Mouse (Mus musculus): ENCODE results near the gene Slc35b2. TPM values are rescaled to one million over a fixed set of nuclear protein-coding genes. Genes with fewer than 3 reads are reported as not detected.

Slc35b2 gene
- total and polyA plus RNA-seq, 3 experiments, result 57.2 to 101 (median 73.9) TPM

GRCm38 (mm10) chr17:45553065-45553464 lies 10.6 kb upstream of the Slc35b2 start:
- Histone ChIP-seq H3K9ac (ENCODE audit: insufficient read depth, low read depth) (no peak overlapping the region), H3K27ac (ENCODE audit: insufficient read depth, low read depth) (no peak overlapping the region), H3K4me2 (ENCODE audit: insufficient read depth, low read depth, poor library complexity, severe bottlenecking) (no peak overlapping the region), H3K79me2 (replicated peaks; ENCODE audit: control insufficient read depth, extremely low read depth, insufficient read depth, poor library complexity, severe bottlenecking) (peaks cover 21% of the 10 kb centered on the region), H3K36me3 (replicated peaks in 1 of 2; ENCODE audit: control insufficient read depth in 1 of 2, insufficient read depth in 1 of 2, low read length in 1 of 2) (peaks cover 4 to 16% of the 10 kb centered on the region in 2 experiments), H3K9me3 (replicated peaks; ENCODE audit: low read length) (no peaks in the 10 kb centered on the region), H3K27me3 (replicated peaks) (no peaks in the 10 kb centered on the region), H3K4me1 (ENCODE audit: control insufficient read depth in 1 of 2, insufficient read depth in 2 of 2) (peaks cover 14 to 42% of the 10 kb centered on the region in 2 experiments), H3K4me3 (replicated peaks in 1 of 3; ENCODE audit: low read depth in 2 of 3, low read length in 2 of 3, poor library complexity in 1 of 3) (no peak overlapping the region)
- TF ChIP-seq NRF1 (IDR thresholded peaks at IDR 0.05; ENCODE audit: low read depth, low read length) (no peak), CTCF (conservative IDR thresholded peaks at IDR 0.05 in 1 of 2, IDR thresholded peaks at IDR 0.05 in 1 of 2; ENCODE audit: low read depth in 2 of 2, low read length in 2 of 2) (no peak), MAX (IDR thresholded peaks at IDR 0.05; ENCODE audit: low read length) (no peak), JUND (conservative IDR thresholded peaks at IDR 0.05; ENCODE audit: low read depth, low read length) (no peak), MXI1 (IDR thresholded peaks at IDR 0.05; ENCODE audit: low read depth, low read length) (no peak), E2F4 (IDR thresholded peaks at IDR 0.05; ENCODE audit: insufficient replicate concordance, low read depth, low read length) (no peak)
- in situ Hi-C loops (cut with MboI; ENCODE audit: low pct_ligation_motif_present, low pct_unique_long_range_greater_than_20kb, low sequenced_read_pairs) (loop anchor here (5.0 kb wide), 1 partner anchor 36 kb away; no protein-coding TSS in a partner anchor), dilution Hi-C loops (cut with MboI; ENCODE audit: extremely low pct_ligation_motif_present, extremely low pct_unique_long_range_greater_than_20kb, low sequenced_read_pairs) (no loop called here)
- DNase-seq (ENCODE audit: extremely low read depth), result no peak

GRCm38 (mm10) chr17:45554420-45554819 lies 9.3 kb upstream of the Slc35b2 start:
- peak; percentile 80 for DNase-seq (ENCODE audit: extremely low read depth)
- peaks cover 33% of the 10 kb centered on the region for H3K79me2 ChIP-seq (replicated peaks; ENCODE audit: control insufficient read depth, extremely low read depth, insufficient read depth, poor library complexity, severe bottlenecking)
- peak overlapping the region; percentile 65 for H3K27ac ChIP-seq (ENCODE audit: insufficient read depth, low read depth)
- peaks cover 16 to 30% of the 10 kb centered on the region in 2 experiments for H3K36me3 ChIP-seq (replicated peaks in 1 of 2; ENCODE audit: control insufficient read depth in 1 of 2, insufficient read depth in 1 of 2, low read length in 1 of 2)
- H3K4me2 ChIP-seq (ENCODE audit: insufficient read depth, low read depth, poor library complexity, severe bottlenecking), result peak overlapping the region; percentile 79
- in situ Hi-C loops (cut with MboI; ENCODE audit: low pct_ligation_motif_present, low pct_unique_long_range_greater_than_20kb, low sequenced_read_pairs) (loop anchor here (5.0 kb wide), 1 partner anchor 37 kb away; no protein-coding TSS in a partner anchor), dilution Hi-C loops (cut with MboI; ENCODE audit: extremely low pct_ligation_motif_present, extremely low pct_unique_long_range_greater_than_20kb, low sequenced_read_pairs) (no loop called here)
- TF ChIP-seq RAD21 (IDR thresholded peaks at IDR 0.05; ENCODE audit: low read depth, low read length) (peak; percentile 20), SIN3A (IDR thresholded peaks at IDR 0.05; ENCODE audit: low read length) (peak; percentile 47; the same call in 1 of the 2 replicates), JUN (IDR thresholded peaks at IDR 0.05; ENCODE audit: insufficient read depth, low read depth, low read length) (no peak), MEF2A (IDR thresholded peaks at IDR 0.05; ENCODE audit: borderline replicate concordance, low read depth, low read length) (peak; percentile 39; the same call in 1 of the 2 replicates), NRF1 (IDR thresholded peaks at IDR 0.05; ENCODE audit: low read depth, low read length) (no peak; the same call in 1 of the 2 replicates), ELF1 (IDR thresholded peaks at IDR 0.05; ENCODE audit: low read depth, low read length) (peak; percentile 59; the same call in 1 of the 2 replicates), E2F4 (IDR thresholded peaks at IDR 0.05; ENCODE audit: insufficient replicate concordance, low read depth, low read length) (no peak), MAFK (IDR thresholded peaks at IDR 0.05; ENCODE audit: insufficient replicate concordance, low read length) (no peak), ZMIZ1 (IDR thresholded peaks at IDR 0.05; ENCODE audit: low read depth, low read length) (peak; percentile 64; the same call in 1 of the 2 replicates), ETS1 (conservative IDR thresholded peaks at IDR 0.05; ENCODE audit: low read depth, low read length) (peak; percentile 69; the same call in 1 of the 2 replicates), CHD1 (IDR thresholded peaks at IDR 0.05; ENCODE audit: low read depth, low read length) (no peak), TBP (conservative IDR thresholded peaks at IDR 0.05; ENCODE audit: low read depth, low read length) (no peak), USF2 (conservative IDR thresholded peaks at IDR 0.05; ENCODE audit: low read depth, low read length) (no peak), IRF4 (IDR thresholded peaks at IDR 0.05; ENCODE audit: low read depth, low read length) (peak; percentile 75), NELFE (IDR thresholded peaks at IDR 0.05; ENCODE audit: low read depth, low read length) (peak; percentile 30; the same call in 1 of the 2 replicates), TCF12 (IDR thresholded peaks at IDR 0.05; ENCODE audit: low read depth, low read length) (no peak; the same call in 1 of the 2 replicates), MAX (IDR thresholded peaks at IDR 0.05; ENCODE audit: low read length) (peak; percentile 12; the same call in 1 of the 2 replicates), BHLHE40 (IDR thresholded peaks at IDR 0.05; ENCODE audit: low read depth, low read length) (peak; percentile 56), SMC3 (IDR thresholded peaks at IDR 0.05; ENCODE audit: low read depth, low read length) (no peak), USF1 (IDR thresholded peaks at IDR 0.05; ENCODE audit: low read depth, low read length) (no peak), MAZ (IDR thresholded peaks at IDR 0.05; ENCODE audit: low read depth, low read length) (peak; percentile 73), CTCF (conservative IDR thresholded peaks at IDR 0.05 in 1 of 2, IDR thresholded peaks at IDR 0.05 in 1 of 2; ENCODE audit: low read depth in 2 of 2, low read length in 2 of 2) (peak in 1 of 2 experiments; percentile 34; a peak in 2 of 4 replicates), MYC (IDR thresholded peaks at IDR 0.05; ENCODE audit: low read depth, low read length) (0 out of 2 replicates have a peak, but pooled peaks have one; percentile 35), HCFC1 (IDR thresholded peaks at IDR 0.05; ENCODE audit: low read depth, low read length) (0 out of 2 replicates have a peak, but pooled peaks have one; percentile 35), EP300 (IDR thresholded peaks at IDR 0.05; ENCODE audit: low read length) (peak; percentile 34; the same call in 1 of the 2 replicates), ZC3H11A (IDR thresholded peaks at IDR 0.05; ENCODE audit: low read depth, low read length) (no peak), MXI1 (IDR thresholded peaks at IDR 0.05; ENCODE audit: low read depth, low read length) (peak; percentile 76; the same call in 1 of the 2 replicates)
- H3K4me1 ChIP-seq (ENCODE audit: control insufficient read depth in 1 of 2, insufficient read depth in 2 of 2), result peaks cover 14 to 42% of the 10 kb centered on the region in 2 experiments
- peak overlapping the region; percentile 18; the same call in 1 of the 2 replicates for H3K9ac ChIP-seq (ENCODE audit: insufficient read depth, low read depth)
- no peaks in the 10 kb centered on the region for H3K27me3 ChIP-seq (replicated peaks)
- H3K9me3 ChIP-seq (replicated peaks; ENCODE audit: low read length), result no peaks in the 10 kb centered on the region
- H3K4me3 ChIP-seq (replicated peaks in 1 of 3; ENCODE audit: low read depth in 2 of 3, low read length in 2 of 3, poor library complexity in 1 of 3), result peak overlapping the region in 1 of 3 experiments; percentile 90

Data from CH12.LX (cell line).